Mouse (Mus musculus) limb, embryonic 10.5 days (tissue): Measurements from ENCODE around the gene Fgf22. TPM values are rescaled to one million over a fixed set of nuclear protein-coding genes. Genes with fewer than 3 reads are reported as not detected.

Experiments
- DNase-seq: peaks from one replicate; pipeline ENCODE4 v3.0.0-alpha.2; 2017; ENCODE audit warnings: low spot score
- H3K27ac ChIP-seq: fragments of 300-500 bp; sonication (generic); 2 replicates; pipeline ENCODE4 v1.5.1; 2016; ENCODE audit warnings: mild to moderate bottlenecking
- H3K27me3 ChIP-seq: fragments of 300-500 bp; sonication (generic); 2 replicates; pipeline ENCODE4 v1.6.1; 2016; ENCODE audit warnings: low read depth, mild to moderate bottlenecking; ENCODE audit not compliant: poor library complexity, severe bottlenecking
- H3K36me3 ChIP-seq: fragments of 300-500 bp; sonication (generic); 2 replicates; pipeline ENCODE4 v1.6.1; 2016; ENCODE audit warnings: mild to moderate bottlenecking, moderate library complexity
- H3K4me1 ChIP-seq: fragments of 300-500 bp; sonication (generic); 2 replicates; pipeline ENCODE4 v1.6.1; 2016
- H3K4me3 ChIP-seq: fragments of 300-500 bp; sonication (generic); 2 replicates; pipeline ENCODE4 v1.5.1; 2016; ENCODE audit warnings: mild to moderate bottlenecking, moderate library complexity
- H3K9me3 ChIP-seq: fragments of 300-500 bp; sonication (generic); replicated peaks from 2 replicates; pipeline ENCODE4 v1.6.1; 2016; ENCODE audit warnings: mild to moderate bottlenecking
- WGBS: fragments of 180-500 bp; shearing (Covaris S2); methylation state at CpG from one replicate; pipeline ENCODE4 v1.1.7; 2016; 5-methylcytosine and 5-hydroxymethylcytosine counted together
- polyA plus RNA-seq: library from polyadenylated mRNA; unstranded; fragments of >200 nt; fragmentation: Nextera tagmentation; extraction: Ambion mirVana; gene quantifications from 2 replicates; pipeline ENCODE4 v1.2.1, GENCODE M21; 2016

The Fgf22 gene
- polyA plus RNA-seq, 1 experiment from 2014 or later, result 0.28 TPM

DNA sequence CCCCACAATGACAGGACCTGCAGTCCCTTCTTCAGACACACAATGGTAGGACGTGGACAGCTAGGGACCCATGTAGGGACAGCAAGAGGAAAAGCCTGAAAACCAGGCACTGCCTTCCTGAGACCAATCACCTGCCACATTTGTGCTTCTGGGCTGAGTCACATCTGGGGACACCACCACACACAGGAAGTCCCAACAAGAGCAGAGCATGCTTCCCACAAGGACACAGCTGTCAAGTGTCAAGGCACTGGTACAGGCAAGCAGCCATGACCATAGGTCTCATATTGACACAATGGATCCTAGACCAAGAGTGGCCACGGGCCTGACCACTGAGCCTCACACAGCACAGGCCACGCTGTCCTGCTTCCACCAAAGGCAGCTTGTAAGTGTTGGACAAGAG, 8.0 kb downstream of the Fgf22 start:
- Histone ChIP-seq H3K4me3 (no peak overlapping the region), H3K9me3 (no peaks in the 10 kb centered on the region), H3K4me1 (peaks cover 37% of the 10 kb centered on the region), H3K27ac (no peak overlapping the region), H3K27me3 (no peaks in the 10 kb centered on the region), H3K36me3 (peaks cover 72% of the 10 kb centered on the region)
- 88% methylated on average over 3 of the region's 3 CpGs for WGBS
- no peak for DNase-seq

DNA sequence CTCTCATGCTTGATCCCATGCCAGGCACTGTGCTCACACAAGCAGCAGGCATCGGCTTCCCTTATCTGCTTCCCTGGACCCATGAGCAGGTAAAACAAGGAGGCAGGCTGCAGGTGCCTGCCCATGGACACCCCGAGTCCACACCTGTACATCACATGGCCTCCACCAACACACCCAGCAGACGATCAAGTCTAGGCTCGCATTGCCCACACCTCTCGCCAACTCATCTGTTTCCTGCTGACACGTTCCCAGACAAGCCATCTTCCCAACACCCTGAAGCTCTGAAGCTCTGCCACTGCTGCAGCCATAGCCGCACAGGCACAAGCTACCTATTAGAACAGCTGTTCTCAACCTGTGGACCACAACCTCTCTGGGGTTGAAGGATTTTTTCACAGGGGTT, 9.4 kb downstream of the Fgf22 start:
- H3K4me1 ChIP-seq, result peaks cover 46% of the 10 kb centered on the region
- WGBS, result 86% methylated on average over 7 of the region's 7 CpGs
- no peak for DNase-seq
- H3K27ac ChIP-seq, result no peak overlapping the region
- peaks cover 58% of the 10 kb centered on the region for H3K36me3 ChIP-seq
- H3K27me3 ChIP-seq, result no peaks in the 10 kb centered on the region
- no peaks in the 10 kb centered on the region for H3K9me3 ChIP-seq
- H3K4me3 ChIP-seq, result no peak overlapping the region

DNA sequence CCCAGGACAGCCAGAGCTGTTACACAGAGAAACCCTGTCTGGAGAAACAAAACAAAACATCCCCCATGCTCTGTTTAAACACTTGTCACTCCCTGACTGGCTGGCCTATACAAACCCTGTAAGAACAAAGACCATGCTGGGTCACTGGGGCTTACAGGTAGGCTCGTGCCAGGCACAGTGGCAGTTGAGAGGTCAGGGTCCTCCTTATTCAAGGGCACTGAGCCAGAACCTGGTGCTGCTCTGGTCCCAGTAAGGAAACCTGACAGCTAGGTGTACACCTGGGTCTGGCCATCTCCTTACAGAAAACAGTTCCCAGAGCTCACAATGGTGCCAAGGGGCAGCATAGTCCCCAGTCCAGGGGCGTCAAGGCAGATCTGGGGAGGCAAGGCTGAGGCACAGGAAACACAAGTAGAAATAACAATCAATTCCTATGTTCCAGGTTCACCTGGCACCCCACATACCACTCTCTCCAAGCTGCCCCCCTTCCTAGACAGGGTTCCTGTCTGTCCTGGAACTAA, 10.4 kb downstream of the Fgf22 start:
- no peak for DNase-seq
- WGBS, result 88% methylated on average over 2 of the region's 2 CpGs
- Histone ChIP-seq H3K4me3 (peak overlapping the region; percentile 97), H3K4me1 (peaks cover 46% of the 10 kb centered on the region), H3K36me3 (peaks cover 48% of the 10 kb centered on the region), H3K9me3 (no peaks in the 10 kb centered on the region), H3K27ac (peak overlapping the region; percentile 96; the same call in 1 of the 2 replicates), H3K27me3 (0 out of 2 replicates have a peak, but pooled peaks cover 1% of the 10 kb centered on the region)

DNA sequence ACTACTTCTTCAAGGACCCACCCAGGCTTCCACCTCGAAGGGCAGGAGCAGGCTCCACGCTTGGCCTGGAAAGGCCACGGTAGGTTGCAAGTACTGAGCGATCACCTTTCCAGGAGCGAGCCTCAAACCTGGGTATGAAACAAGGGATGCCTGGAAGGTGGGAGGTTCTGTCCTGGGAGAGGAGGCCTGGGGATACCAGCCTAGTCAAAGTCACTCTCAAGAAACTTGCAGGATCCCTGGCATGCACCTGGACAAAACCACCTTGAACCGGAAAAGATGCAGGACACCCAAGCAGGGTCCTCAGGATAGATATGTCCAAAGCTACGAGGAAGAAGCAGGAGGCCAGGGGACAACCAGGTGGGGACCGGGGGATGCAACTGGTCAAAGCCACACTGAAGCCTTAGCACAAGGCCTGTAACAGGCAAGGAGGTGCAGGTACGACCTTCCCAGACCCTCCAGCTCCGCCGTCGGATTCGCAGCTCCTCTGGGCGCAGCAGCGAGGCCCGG, 11.2 kb downstream of the Fgf22 start:
- no peak for DNase-seq
- 12% methylated on average over 16 of the region's 16 CpGs for WGBS
- H3K27ac ChIP-seq, result peak overlapping the region; percentile 96

DNA sequence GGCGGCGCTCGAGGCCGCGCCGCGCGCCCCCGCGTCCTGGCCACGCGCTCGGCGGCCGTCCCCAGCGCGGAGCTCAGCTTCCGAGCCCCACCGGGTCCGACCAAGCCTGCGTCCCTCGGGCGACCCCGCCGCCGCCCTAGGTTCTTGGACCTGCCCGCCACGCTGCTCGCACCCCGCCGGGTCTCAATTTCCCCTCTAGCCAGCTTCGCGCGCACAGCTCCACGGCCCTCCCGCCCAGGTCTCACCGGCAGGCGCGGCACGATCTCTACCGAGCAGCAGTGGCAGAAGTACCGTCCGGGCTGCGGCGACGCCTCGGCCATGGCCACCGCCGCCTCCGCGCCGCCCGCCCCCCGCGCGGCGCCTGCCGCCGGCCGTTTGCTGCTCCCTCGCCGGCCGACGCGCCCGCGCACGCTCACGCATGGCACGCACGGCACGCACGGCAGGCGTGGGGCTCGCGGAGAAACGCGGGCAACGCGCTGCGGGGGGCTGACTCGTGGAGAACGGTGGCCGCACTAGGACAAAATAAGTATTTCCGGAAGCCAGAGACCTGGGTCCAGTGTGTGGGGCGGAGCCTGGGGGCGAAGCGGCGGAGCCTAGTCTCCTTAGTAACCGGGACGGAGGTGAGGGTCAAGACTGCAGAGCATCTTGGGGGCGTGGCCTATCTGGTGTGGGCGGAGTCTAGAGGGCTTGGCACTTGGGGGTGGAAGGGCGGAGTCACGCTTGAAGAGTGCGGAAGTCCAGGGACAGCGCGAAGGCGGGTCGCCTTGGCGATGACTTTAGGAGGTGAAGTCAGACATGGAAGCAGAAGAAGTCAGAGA, 11.8 kb downstream of the Fgf22 start, which contains the start of gene Rnf126:
Gene Rnf126, minus strand, starts transcription at position 445 of the 818 bp plus-strand sequence.
- 0 out of 2 replicates have a peak, but pooled peaks cover 10% of the 10 kb centered on the region for H3K27me3 ChIP-seq
- peak; percentile 99 for DNase-seq
- H3K9me3 ChIP-seq, result no peaks in the 10 kb centered on the region
- WGBS, result under 1% methylated on average over 101 of the region's 101 CpGs
- peak within 1 kb of the TSS; percentile 97 for H3K4me3 ChIP-seq
- peaks cover 34% of the 10 kb centered on the region for H3K36me3 ChIP-seq
- H3K27ac ChIP-seq, result peak within 1 kb of the TSS; percentile 96
- H3K4me1 ChIP-seq, result peaks cover 46% of the 10 kb centered on the region

More for the DNA sequence above, 11.2 kb downstream of the Fgf22 start:
- H3K27me3 ChIP-seq, result 0 out of 2 replicates have a peak, but pooled peaks cover 9% of the 10 kb centered on the region
- no peaks in the 10 kb centered on the region for H3K9me3 ChIP-seq
- peak overlapping the region; percentile 97 for H3K4me3 ChIP-seq
- H3K4me1 ChIP-seq, result peaks cover 46% of the 10 kb centered on the region
- peaks cover 40% of the 10 kb centered on the region for H3K36me3 ChIP-seq

DNA sequence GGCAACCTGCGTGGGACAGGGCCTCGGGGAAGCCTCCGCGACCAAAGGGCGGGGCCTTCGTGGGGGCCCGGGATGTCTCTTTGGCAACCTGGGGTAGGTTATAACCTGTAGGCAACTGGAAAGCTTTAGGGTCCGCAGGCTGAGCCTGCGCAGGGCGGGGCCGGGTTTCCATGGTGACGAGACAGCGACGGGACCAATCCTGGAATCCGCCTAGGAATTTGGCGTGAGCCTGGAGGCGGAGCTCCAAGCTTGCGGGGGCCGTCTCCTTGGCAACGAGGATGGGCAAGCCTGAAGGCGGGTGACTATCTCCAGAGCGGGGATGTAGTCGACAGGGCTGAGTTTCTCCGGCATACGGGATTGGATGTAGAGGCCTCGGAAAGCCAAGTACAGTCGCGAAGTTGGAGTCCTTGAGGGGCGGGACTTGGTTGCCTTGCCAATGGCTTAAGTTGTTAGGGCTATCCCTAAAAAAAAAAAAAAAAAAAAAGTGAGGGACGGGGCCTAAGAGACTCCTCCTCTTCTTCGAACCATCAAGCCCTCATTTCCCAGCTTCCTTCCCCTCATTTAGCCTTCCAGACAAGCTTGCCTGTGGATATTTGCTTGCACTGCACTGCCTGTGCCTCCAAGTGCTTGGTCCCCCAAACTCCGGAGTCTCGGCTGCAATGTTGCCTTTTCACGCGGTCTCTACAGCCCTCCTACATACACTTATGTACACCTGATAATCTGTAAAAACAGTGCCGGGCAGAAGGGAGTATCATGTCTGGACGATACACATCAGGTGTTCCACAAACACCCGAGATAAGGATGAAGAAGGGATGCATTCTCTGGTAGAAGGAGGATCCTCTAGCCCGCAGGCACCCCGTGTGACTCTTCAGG, 12.7 kb downstream of the Fgf22 start:
- peaks cover 46% of the 10 kb centered on the region for H3K4me1 ChIP-seq
- 13% methylated on average over 40 of the region's 40 CpGs for WGBS

DNA sequence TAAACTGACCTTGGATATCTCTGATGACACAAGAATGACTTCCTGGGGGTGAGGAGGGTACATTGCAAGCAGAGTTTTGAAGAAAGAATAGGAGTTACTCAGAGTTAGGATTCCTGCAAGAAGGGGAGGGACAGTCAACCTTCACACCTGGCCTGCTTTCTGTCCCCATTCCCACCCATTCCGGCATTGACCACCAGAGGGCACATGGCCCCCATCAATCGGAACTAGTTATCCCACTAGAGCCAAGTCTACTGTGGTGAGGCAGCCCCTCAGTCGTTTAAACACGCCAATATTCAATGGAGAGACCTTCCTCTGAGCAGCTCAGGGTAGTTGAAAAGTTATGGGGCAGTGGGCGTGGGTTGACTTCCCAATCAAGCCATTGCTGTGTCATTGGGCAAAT, 13.5 kb downstream of the Fgf22 start:
- Histone ChIP-seq H3K4me1 (peaks cover 46% of the 10 kb centered on the region), H3K9me3 (no peaks in the 10 kb centered on the region), H3K27ac (no peak overlapping the region), H3K27me3 (0 out of 2 replicates have a peak, but pooled peaks cover 10% of the 10 kb centered on the region), H3K4me3 (0 out of 2 replicates have a peak overlapping the region, but pooled peaks have one; percentile 97), H3K36me3 (peaks cover 17% of the 10 kb centered on the region)
- DNase-seq, result peak; percentile 89
- 2% methylated on average over 5 of the region's 5 CpGs for WGBS

More for the DNA sequence above, 12.7 kb downstream of the Fgf22 start:
- H3K4me3 ChIP-seq, result peak overlapping the region; percentile 97
- H3K27me3 ChIP-seq, result 0 out of 2 replicates have a peak, but pooled peaks cover 10% of the 10 kb centered on the region
- DNase-seq, result peak; percentile 92
- no peaks in the 10 kb centered on the region for H3K9me3 ChIP-seq
- H3K36me3 ChIP-seq, result peaks cover 25% of the 10 kb centered on the region
- H3K27ac ChIP-seq, result peak overlapping the region; percentile 96

DNA sequence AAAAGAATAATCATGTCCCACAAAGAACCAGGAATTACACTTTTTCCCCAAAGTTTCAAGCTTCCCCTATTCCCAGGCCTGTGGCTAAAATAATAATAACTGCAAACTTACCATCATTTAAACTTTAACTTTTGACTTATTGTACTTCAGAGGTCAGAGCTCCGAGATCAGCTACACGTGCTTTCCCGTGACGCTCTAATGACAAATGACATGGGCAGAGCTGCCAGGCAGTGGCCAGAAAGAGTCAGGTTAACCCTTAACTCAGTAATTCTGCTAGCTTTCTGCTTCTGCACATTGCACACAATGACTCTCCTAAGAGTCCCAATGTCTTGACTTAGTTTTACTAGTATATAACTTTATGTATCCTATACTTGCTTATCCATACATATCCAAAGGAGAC, 14.5 kb downstream of the Fgf22 start:
- Histone ChIP-seq H3K9me3 (no peaks in the 10 kb centered on the region), H3K4me3 (no peak overlapping the region), H3K27me3 (0 out of 2 replicates have a peak, but pooled peaks cover 10% of the 10 kb centered on the region), H3K4me1 (peaks cover 38% of the 10 kb centered on the region), H3K27ac (no peak overlapping the region), H3K36me3 (peaks cover 8% of the 10 kb centered on the region)
- no peak for DNase-seq
- 32% methylated on average over 4 of the region's 4 CpGs for WGBS

DNA sequence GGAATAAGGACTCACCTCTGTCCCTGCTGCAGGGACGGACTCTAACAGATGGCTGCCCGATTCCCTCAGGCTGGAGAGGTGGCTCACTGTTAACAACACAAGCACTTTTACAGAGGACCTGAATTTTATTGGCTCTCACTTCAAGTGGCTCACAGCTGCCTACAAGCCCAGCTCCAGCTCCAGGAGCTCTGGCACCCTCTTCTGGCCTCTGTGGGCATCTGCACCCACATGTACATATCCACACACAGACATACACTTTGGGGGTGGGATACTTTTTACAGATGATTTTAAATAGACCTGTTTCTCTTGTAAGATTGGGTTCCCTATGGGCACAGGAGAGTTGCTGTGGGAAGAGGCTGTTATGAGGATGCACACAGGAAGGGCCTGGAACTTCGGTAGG, 17.4 kb downstream of the Fgf22 start:
- Histone ChIP-seq H3K9me3 (0 out of 2 replicates have a peak, but pooled peaks cover 4% of the 10 kb centered on the region), H3K27ac (no peak overlapping the region), H3K4me3 (no peak overlapping the region), H3K36me3 (no peaks in the 10 kb centered on the region), H3K27me3 (peaks cover 25% of the 10 kb centered on the region), H3K4me1 (peaks cover 24% of the 10 kb centered on the region)
- no peak for DNase-seq
- WGBS, result 93% methylated on average over 3 of the region's 3 CpGs

DNA sequence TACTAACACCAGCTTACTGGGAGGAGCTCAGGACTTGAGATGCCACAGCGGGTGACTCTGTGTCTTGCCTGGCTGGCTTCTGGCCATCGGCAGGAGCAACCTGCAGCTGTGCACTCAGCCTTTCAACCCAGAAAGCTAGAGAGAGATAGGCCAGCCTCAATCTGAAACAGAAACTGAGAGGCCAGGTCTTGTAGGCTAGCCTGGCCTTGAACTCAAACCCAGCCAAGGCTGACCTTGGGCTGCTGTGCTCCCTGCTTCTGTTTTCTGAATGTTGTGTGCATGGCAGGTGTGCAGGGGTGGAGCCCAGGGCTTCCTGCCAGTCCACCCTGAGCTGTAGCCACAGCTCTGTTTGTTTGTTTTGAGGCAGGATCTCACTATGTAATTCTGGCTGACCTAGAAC, 18.3 kb downstream of the Fgf22 start:
- peaks cover 24% of the 10 kb centered on the region for H3K4me1 ChIP-seq
- peaks cover 34% of the 10 kb centered on the region for H3K27me3 ChIP-seq
- no peak for DNase-seq
- no peak overlapping the region for H3K27ac ChIP-seq
- H3K36me3 ChIP-seq, result no peaks in the 10 kb centered on the region
- H3K4me3 ChIP-seq, result no peak overlapping the region
- 85% methylated on average over 2 of the region's 2 CpGs for WGBS
- 0 out of 2 replicates have a peak, but pooled peaks cover 4% of the 10 kb centered on the region for H3K9me3 ChIP-seq

DNA sequence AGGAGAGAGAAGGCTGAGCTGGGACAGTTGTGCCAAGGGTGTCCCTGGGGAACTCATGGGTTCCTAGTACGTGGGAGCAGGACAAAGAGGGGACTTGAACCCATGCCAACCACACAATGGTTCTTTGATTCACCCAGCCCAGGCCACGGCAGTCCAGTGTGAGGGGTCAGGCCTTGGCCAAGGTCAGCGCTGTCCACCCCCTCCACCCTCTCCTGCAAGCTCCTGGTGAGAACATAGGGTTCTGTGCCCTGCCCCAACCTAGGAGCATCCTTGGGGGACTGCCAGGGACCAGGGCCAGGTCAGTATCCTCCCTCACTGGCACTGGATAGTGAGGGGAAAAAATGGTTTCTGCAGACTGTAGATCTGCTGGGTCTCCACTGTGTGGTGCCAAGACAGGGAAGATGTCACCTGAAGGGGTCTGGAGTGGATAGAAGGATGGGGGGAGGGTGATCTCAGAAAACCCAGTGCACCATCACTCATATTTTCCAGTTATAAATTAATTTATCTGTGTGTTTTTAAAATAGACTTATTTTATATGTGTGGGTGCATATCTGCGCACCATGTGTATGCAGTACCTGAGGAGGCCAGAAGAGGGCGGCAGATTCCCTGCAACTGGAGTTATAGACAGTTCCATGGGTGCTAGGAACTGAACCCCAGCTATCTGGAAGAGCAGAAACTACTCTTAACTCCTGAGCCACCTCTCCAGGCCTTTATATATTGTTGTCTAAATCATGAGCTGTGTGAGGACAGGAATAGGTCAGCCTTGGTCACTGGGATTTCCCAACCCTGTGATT, 19.8 kb downstream of the Fgf22 start:
- peaks cover 30% of the 10 kb centered on the region for H3K4me1 ChIP-seq
- H3K4me3 ChIP-seq, result no peak overlapping the region
- H3K27me3 ChIP-seq, result peaks cover 49% of the 10 kb centered on the region
- H3K9me3 ChIP-seq, result 0 out of 2 replicates have a peak, but pooled peaks cover 4% of the 10 kb centered on the region
- no peak overlapping the region for H3K27ac ChIP-seq
- 77% methylated on average over 5 of the region's 5 CpGs for WGBS
- no peak for DNase-seq
- no peaks in the 10 kb centered on the region for H3K36me3 ChIP-seq
